Mouse (Mus musculus) heart, postnatal 14 days (tissue): ENCODE measurements at regions not wholly inside any gene's neighbourhood (a gene's known extent, or its start where the extent isn't known, plus 50 kb on each side); places are given as distances from the start of the nearest gene placed in this dataset.

Experiments
- DNase-seq, 2 experiments: peaks; one replicate each; pipeline ENCODE4 v3.0.0; 2021 to 2022
- intact Hi-C: fragments of 180-260 bp; cut with DNase I; formaldehyde crosslinking; loops from one replicate; pipeline ENCODE4 v1.15.1; 2025

GRCm38 (mm10) chr9:61862071-61862480 is 52.3 kb downstream of the Rplp1 start:
- no peak for DNase-seq
- intact Hi-C loops: no loop called here

GRCm38 (mm10) chr9:61860147-61860546 is 54.2 kb downstream of the Rplp1 start:
- DNase-seq: peak; percentile 65 to 87
- intact Hi-C loops: no loop called here

GRCm38 (mm10) chr9:61859438-61859837 is 54.9 kb downstream of the Rplp1 start:
- DNase-seq: no peak
- intact Hi-C loops: no loop called here

GRCm38 (mm10) chr9:61857817-61858216 is 56.5 kb downstream of the Rplp1 start:
- intact Hi-C loops: no loop called here
- DNase-seq: no peak

GRCm38 (mm10) chr9:61856686-61857085 is 57.7 kb downstream of the Rplp1 start:
- intact Hi-C loops: no loop called here
- no peak for DNase-seq

GRCm38 (mm10) chr9:61855686-61856085 is 58.7 kb downstream of the Rplp1 start:
- peak in 1 of 2 experiments; percentile 26 for DNase-seq
- intact Hi-C loops: no loop called here

GRCm38 (mm10) chr9:61853841-61854240 is 60.5 kb downstream of the Rplp1 start:
- DNase-seq: no peak
- intact Hi-C loops: no loop called here

GRCm38 (mm10) chr9:61851331-61851730 is 63.0 kb downstream of the Rplp1 start:
- no peak for DNase-seq
- intact Hi-C loops: no loop called here

- intact Hi-C loops: no loop called here
- DNase-seq: peak in 1 of 2 experiments; percentile 11
These were observed 65.9 kb downstream of the Rplp1 start for GRCm38 (mm10) chr9:61848401-61848800.

GRCm38 (mm10) chr9:61847496-61847895 is 66.8 kb downstream of the Rplp1 start:
- intact Hi-C loops: no loop called here
- DNase-seq: no peak

- intact Hi-C loops: no loop called here
- no peak for DNase-seq
These were observed 69.7 kb downstream of the Rplp1 start for GRCm38 (mm10) chr9:61844645-61845044.

GRCm38 (mm10) chr9:61844141-61844540 is 70.2 kb downstream of the Rplp1 start:
- intact Hi-C loops: no loop called here
- no peak for DNase-seq

- no peak for DNase-seq
- intact Hi-C loops: no loop called here
These were observed 70.8 kb downstream of the Rplp1 start for GRCm38 (mm10) chr9:61843513-61843912.

GRCm38 (mm10) chr9:61842384-61842783 is 72.0 kb downstream of the Rplp1 start:
- intact Hi-C loops: no loop called here
- no peak for DNase-seq

- no peak for DNase-seq
- intact Hi-C loops: no loop called here
These were observed 73.1 kb downstream of the Rplp1 start for GRCm38 (mm10) chr9:61841222-61841621.

GRCm38 (mm10) chr9:61840353-61840752 is 74.0 kb downstream of the Rplp1 start:
- DNase-seq: no peak
- intact Hi-C loops: no loop called here

- no peak for DNase-seq
- intact Hi-C loops: loop anchor here (5.0 kb wide), 1 partner anchor 936 kb away; no protein-coding TSS in a partner anchor
These were observed 81.1 kb downstream of the Rplp1 start for GRCm38 (mm10) chr9:61833226-61833625.

GRCm38 (mm10) chr9:61830236-61830635 is 84.1 kb downstream of the Rplp1 start:
- peak; percentile 50 to 69 for DNase-seq
- intact Hi-C loops: loop anchor here (2.0 to 5.0 kb wide), 2 partner anchors 809 to 933 kb away; no protein-coding TSS in a partner anchor

- intact Hi-C loops: loop anchor here (2.0 to 5.0 kb wide), 2 partner anchors 809 to 932 kb away; no protein-coding TSS in a partner anchor
These were observed 84.6 kb downstream of the Rplp1 start for GRCm38 (mm10) chr9:61829736-61830135.

GRCm38 (mm10) chr9:61829301-61829700 is 85.0 kb downstream of the Rplp1 start:
- no peak for DNase-seq
- intact Hi-C loops: no loop called here

More at GRCm38 (mm10) chr9:61829736-61830135, 84.6 kb downstream of the Rplp1 start:
- no peak for DNase-seq

GRCm38 (mm10) chr9:61827721-61828120 is 86.6 kb downstream of the Rplp1 start:
- no peak for DNase-seq
- intact Hi-C loops: no loop called here

- intact Hi-C loops: no loop called here
- no peak for DNase-seq
These were observed 87.3 kb downstream of the Rplp1 start for GRCm38 (mm10) chr9:61827014-61827413.

GRCm38 (mm10) chr9:61826415-61826814 is 87.9 kb downstream of the Rplp1 start:
- DNase-seq: no peak
- intact Hi-C loops: no loop called here
